10 mouse cellular contexts compared by ENCODE assay signal in the genomic region with DNA sequence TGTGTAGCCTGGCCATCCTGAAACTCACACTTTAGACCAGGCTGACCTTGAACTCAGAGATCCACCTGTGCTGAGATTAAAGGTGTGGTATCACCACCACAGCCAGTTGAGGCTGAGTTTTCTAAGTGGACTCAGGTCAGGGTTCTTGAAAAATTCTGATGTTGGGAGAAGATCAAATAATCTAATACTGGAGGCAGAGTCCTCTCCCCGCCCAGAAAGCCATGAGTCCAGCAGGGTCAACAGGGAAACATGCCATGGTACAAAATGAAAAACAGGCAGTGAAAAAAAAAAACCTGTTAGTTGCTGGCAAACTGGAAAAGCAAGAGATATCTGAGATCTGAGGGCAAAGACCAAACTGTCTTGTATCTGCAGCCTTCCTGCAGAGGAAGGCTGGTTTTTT. TPM values are rescaled to one million over a fixed set of nuclear protein-coding genes. Genes with fewer than 3 reads are reported as not detected.
"Had no signal": no experiment of that assay in that cellular context is flagged by ENCODE, and none has a peak within 500 bp of the region (broad histone marks: within the 10 kb centered on the region; RNA-seq: fewer than 3 reads in every experiment).

No protein-coding gene starts in this region.

- H3K9me3 ChIP-seq: limb, embryonic 12.5 days; midbrain, embryonic 13.5 days had no signal

- DNase-seq: liver; lung, adult 2 months; lung, postnatal 36 days; right cerebral cortex, postnatal 14 days; thymus, postnatal 36 days had no signal

- H3K9ac ChIP-seq: limb, embryonic 12.5 days; liver, embryonic 14.5 days; midbrain, embryonic 13.5 days had no signal

- H3K4me2 ChIP-seq: limb, embryonic 12.5 days; midbrain, embryonic 13.5 days had no signal

- H3K4me1 ChIP-seq: limb, embryonic 12.5 days; midbrain, embryonic 13.5 days had no signal

- H3K4me3 ChIP-seq: layer of hippocampus, adult 2 months; limb, embryonic 12.5 days; midbrain, embryonic 13.5 days had no signal

- H3K27me3 ChIP-seq: limb, embryonic 12.5 days; midbrain, embryonic 13.5 days had no signal

- ATAC-seq: lung, postnatal 0 days; midbrain, embryonic 13.5 days had no signal

- H3K27ac ChIP-seq: layer of hippocampus, adult 2 months; limb, embryonic 12.5 days; liver, embryonic 14.5 days; midbrain, embryonic 13.5 days had no signal

- H3K36me3 ChIP-seq: limb, embryonic 12.5 days; midbrain, embryonic 13.5 days had no signal

RNA-seq across cellular contexts. Expression of gene Slc6a20a, which starts 38.6 kb away (rescaled TPM):
- polyA plus RNA-seq: limb, embryonic 12.5 days had no signal
